Mouse (Mus musculus) layer of hippocampus, postnatal 10 days (tissue): ENCODE results near the gene Gm17455. TPM values are rescaled to one million over a fixed set of nuclear protein-coding genes. Genes with fewer than 3 reads are reported as not detected.

Experiments used
- DNase-seq, 2 experiments: peaks; one replicate each; pipeline ENCODE4 v3.0.0; 2021; ENCODE audit warnings: low spot score in 2 of 2
- total RNA-seq, 2 experiments: library from RNA; stranded (reverse); gene quantifications; 2 replicates each; pipeline ENCODE4 v1.2.3; 2021

Gene Gm17455
- total RNA-seq, 2 experiments from 2014 or later: 3.6 to 3.7 TPM

DNA sequence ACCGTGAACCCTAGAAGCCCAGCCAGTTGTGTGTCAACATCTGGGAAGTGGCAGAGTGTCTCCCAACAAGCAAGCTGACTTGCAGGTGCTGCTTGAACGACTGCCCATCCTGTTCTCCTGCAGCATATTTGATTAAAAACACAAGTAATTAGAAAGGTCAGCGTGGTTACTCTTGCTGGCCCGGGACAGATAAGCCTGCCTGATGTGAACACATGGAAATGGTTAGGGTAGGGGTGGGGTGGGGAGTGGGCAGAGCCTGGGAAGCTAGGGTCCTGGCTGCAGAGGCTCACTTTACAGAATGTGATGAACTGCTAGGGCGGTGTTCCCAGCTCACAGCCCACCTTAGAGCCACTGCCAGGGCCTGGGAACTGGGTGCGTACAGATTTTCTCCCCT, 26.0 kb upstream of the Gm17455 start:
- no peak for DNase-seq

- no peak for DNase-seq
Observed at GRCm38 (mm10) chr10:60373937-60374578, 25.5 kb upstream of the Gm17455 start.

GRCm38 (mm10) chr10:60376704-60377103, 22.8 kb upstream of the Gm17455 start:
- no peak for DNase-seq

DNA sequence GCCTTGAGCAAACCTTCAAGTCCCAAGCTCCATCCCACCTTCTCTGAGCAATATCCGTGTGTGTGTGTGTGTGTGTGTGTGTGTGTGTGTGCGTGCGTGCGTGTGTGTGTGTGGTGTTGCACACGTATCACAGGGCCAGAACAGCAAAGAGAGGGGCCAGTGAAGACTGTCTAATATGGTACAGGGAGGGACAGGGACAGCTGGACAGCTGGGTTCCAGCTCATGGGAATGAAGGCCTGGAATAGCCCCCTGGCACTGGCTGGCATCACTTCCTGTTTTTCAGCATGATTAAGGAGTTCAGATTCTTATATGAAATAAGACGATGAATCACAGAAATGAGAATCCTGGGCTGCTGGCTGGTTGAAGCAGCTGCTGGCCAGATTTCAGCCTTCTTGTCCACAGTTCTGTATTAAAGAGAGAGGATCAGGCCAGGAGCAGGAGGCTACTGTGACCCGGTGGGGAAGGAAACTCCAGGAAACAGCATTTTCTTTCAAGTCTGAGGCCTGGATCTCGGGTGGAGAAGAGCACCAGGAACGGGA, 20.0 kb upstream of the Gm17455 start:
- no peak for DNase-seq

DNA sequence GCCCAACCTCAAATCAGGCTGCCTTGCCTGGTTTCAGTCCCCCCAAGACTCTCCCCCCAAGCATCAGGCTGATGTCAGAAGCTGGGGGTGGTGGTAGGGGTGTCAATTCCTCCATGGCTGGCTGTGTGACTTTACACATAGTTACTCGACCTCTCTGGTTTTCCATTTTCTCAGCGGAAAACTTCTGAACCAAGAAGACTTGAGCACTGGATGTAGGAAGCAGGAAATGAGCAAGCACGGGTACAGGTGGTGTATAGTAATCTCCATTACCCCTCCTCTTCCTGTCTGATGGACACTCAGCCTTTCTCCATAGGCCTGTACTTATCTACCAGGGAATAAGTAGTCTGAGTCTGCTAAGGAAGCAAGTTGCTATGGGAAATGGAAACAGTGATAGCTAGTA, 19.3 kb upstream of the Gm17455 start:
- no peak for DNase-seq

DNA sequence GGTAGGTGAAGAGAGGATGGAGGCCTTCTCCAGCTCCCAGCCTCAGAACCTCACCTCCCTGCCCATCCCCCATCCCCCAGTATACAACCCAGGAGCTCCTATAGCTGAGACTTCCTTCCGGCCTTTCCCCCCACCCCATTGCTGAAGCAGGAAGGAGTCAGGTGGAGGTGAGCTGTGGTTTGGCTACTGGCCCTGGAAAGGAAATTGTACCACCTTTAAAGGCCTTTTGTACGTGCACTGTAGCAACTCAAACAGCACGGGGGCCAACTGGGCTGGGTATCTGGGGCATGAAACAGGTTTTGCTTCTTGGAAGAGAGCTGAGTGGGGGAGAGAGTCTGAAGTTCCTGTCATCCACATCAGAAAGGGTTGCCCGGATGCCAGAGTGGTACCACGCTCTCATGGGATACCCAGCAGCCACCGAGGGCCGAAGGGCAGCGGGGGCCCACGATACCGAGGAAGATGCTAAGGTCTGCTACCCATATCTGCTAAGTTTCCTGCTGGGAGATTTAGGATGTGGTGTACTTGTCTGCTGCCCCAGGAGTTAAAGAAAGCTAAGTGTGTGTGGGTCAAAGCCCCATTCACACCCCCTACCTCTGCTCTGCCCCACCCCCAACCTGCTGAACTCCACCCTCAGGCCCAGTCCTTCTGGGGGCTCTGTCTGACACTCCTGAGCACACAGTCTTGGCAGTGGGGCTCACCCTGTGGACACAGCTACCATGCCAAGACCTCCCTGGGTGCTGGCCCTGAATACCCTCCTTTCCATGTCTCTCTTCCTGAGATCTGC, 18.2 kb upstream of the Gm17455 start:
- no peak for DNase-seq

DNA sequence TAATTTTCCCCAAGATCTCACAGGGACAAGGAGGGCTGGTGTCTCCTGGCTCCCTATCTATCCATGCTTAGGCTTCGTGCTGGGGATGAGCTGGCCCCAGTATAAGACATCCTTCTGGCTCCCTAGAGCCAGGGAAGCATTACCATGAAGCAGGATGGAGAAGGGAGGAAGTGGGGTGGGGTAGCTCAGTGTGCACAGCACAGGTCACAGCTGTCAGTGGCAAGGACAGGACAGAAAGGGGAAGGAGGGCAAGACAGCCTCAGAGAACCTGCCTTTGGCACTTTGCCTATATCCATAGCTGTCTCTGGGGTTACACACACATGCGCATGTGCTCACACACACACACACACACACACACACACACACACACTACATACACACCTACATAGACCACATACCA, 11.2 kb upstream of the Gm17455 start:
- no peak for DNase-seq

- no peak for DNase-seq
Observed at GRCm38 (mm10) chr10:60389447-60389865, 10.1 kb upstream of the Gm17455 start.

- no peak for DNase-seq
Observed at GRCm38 (mm10) chr10:60390177-60390903, 9.2 kb upstream of the Gm17455 start.

GRCm38 (mm10) chr10:60390904-60391420, 8.6 kb upstream of the Gm17455 start:
- no peak for DNase-seq

DNA sequence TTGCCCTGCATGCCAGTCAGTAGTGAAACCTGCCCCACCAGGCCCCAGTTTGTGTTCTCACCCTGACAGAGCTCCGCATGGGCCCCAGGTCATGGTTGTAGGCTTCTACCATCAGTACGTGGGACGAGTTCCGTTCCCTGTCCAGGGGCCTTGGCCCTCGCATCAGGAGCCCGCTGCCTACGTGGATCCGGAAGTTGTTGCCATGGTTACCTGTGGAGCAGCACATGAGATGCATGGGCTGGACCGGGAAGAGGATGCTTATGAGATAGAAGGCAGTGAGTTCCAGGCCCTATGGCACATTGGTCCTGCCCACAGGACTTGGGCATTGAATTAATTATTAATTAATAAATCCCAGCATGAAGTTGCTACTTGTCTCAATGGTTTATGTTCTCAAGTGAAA, 7.9 kb upstream of the Gm17455 start:
- no peak for DNase-seq

DNA sequence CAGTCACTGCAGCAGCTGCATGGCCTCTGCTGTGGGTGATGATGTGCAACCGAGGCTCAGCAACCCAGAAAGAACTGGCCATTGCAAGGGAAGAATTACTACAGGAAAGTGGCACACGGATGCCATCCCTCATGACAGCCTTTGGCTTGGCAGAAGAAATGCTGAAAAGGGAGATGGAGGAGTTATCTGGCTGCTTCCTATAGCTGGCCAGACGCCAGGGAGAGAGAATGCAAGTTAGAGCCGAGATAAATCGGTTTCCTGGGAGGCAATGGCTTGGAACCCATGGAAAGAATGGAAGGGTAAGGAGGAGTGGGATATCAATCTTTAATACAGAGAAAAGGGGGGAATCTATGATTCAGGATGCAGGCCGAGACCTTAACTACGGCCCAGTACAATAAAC, 4.6 kb upstream of the Gm17455 start:
- no peak for DNase-seq

GRCm38 (mm10) chr10:60395605-60396004, 3.9 kb upstream of the Gm17455 start:
- no peak for DNase-seq

GRCm38 (mm10) chr10:60398051-60398814, 1.3 kb upstream of the Gm17455 start:
- DNase-seq: no peak

DNA sequence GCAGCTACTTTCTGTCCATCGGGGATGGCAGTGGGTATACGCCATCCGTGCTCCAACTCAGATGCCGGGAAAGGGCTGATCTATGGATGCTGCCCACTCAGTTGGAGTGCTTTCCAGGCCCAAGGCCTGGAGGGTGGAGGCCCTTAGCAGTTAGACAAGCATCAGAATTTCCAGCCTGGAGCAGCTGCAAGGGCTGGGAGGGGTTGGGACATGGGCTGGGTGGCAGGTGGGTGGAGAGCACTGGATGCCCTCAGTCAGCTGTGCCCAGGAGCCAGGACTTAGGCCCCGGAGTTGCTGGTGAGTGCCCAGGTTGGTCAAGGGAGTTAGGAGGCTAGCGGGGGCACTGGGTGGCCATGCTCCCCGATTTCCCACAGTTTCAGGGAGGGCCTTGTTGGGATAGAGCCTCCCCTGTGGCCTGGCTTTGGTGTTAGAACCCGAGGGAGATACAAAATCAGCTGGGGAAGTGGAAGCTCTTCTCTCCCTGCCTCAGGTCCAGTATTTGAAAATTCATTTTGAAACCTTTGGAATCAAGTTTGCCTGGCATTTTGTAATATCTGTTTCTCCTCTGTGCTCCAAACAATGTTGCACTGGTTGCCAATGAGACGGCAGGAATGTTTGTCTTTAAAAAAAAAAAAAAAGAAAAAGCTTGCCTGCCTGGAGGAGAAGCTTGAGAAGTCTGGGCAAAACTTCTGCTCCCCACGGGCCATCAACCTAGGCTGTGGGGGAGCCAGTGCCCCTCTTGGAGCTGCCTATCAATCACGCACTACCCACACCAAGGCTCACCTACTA, 1.2 kb downstream of the Gm17455 start:
- DNase-seq: no peak

DNA sequence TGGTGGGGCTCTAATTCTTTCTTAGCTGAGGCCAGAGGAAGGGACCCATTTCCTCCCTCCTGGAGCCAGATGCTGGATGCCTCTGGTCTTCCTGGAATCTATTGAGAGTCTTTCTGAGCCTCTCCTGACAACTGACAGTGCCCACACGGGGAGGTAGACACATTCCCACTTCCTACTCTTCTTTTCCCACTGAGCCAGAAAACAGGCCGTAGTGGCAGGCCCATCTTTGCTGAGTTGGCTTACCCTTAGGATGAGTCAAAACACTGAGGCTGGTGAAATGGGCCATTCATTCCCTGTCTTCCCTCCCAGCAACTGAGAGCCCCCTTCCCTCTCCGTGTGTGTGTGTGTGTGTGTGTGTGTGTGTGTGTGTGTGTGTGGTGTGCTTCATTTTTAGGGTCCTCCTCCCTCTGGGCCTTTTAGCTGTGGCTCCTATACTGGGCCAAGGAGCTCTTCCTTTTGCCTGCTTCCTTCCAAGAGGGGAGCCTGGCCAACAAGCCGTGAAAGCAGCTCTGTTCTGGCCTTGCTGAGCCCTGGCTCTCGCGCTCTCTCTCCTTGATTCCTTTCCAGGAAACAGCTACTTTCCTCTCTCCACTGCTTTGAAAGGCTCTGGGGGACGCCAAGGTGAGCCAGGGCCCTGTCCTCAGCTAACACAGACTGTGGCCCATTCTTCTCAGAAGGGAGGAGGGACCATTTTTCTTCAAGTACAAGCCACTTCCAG, 6.1 kb downstream of the Gm17455 start:
- peak; percentile 57 to 69 for DNase-seq

DNA sequence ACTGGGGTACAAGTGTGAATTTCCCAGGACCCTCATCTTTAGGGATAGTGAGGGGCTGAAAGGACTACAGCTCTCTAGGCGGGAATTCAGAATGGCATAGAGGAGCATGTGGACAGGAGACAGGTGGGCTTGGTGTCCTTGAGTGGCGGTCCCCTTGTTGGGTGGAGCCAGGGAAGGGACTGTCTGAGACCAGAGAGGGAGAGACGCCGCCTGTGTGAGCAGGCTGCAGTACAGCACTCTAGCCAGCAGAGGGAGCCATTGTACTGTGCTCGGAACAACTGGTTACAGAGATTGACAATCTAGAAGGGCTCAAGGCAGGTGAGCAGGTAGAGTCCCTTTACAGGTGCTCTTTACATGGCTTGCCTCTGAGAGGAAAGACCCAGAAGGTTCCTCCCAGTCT, 8.3 kb downstream of the Gm17455 start:
- DNase-seq: peak; percentile 81

- peak in 1 of 2 experiments; percentile 37 for DNase-seq
Observed at GRCm38 (mm10) chr10:60411794-60412193, 12.3 kb downstream of the Gm17455 start.

- DNase-seq: no peak
Observed at GRCm38 (mm10) chr10:60413756-60414155, 14.2 kb downstream of the Gm17455 start.
